Mouse (Mus musculus) liver, embryonic 14.5 days (tissue): ENCODE measurements at regions not wholly inside any gene's neighbourhood (a gene's known extent, or its start where the extent isn't known, plus 50 kb on each side); places are given as distances from the start of the nearest gene placed in this dataset.

Experiments
- CTCF ChIP-seq: IDR thresholded peaks from 2 replicates; pipeline ENCODE4 v1.5.1; 2016; ENCODE audit warnings: antibody characterized with exemption, low read depth, control low read depth
- EP300 ChIP-seq: IDR thresholded peaks from 2 replicates; pipeline ENCODE4 v1.6.1; 2016; ENCODE audit warnings: antibody characterized with exemption, low read depth

DNA sequence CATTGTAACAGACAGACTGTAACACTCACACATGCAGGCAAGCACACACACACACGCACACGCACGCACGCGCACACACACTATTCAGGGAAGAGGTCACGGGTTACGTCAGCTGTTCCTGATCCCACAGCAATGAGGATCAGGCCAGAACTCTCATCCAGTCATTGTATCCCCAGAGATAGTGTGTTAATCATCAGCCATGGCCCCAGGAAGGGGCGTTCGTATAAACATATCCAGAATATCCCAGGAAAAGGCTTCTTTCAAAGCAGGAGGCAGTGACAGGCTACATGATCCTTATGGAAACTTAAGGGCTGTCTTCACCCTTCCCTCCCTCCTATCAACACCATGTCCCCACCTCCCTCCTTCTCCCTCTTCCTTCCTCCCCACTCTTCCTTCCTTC lies 239.3 kb downstream of the Uaca start:
- TF ChIP-seq CTCF (no peak), EP300 (no peak)
